Mouse (Mus musculus): ENCODE measurements around the gene Aqp1. TPM values are rescaled to one million over a fixed set of nuclear protein-coding genes. Genes with fewer than 3 reads are reported as not detected.
A peak's percentile ranks its signal among the peaks of the same experiment; 100 is the strongest.

Aqp1 gene
- polyA plus RNA-seq, 1 experiment, result 2.0 TPM

GRCm38 (mm10) chr6:55354456-55355117 lies 18.4 kb downstream of the Aqp1 start:
- 79% methylated on average over 4 of the region's 4 CpGs for WGBS
- TF ChIP-seq CTCF (IDR thresholded peaks at IDR 0.05; ENCODE audit: borderline replicate concordance, insufficient read depth, low read depth, low read length) (no peak), POLR2A (IDR thresholded peaks at IDR 0.05; ENCODE audit: borderline replicate concordance, insufficient read depth, low read length) (no peak)
- Histone ChIP-seq H3K27ac (ENCODE audit: insufficient read depth, low read length) (no peak overlapping the region), H3K4me3 (replicated peaks; ENCODE audit: insufficient read depth, low read depth, low read length) (no peak overlapping the region), H3K27me3 (ENCODE audit: control insufficient read depth, insufficient read depth, low read length) (no peaks in the 10 kb centered on the region), H3K4me1 (ENCODE audit: control insufficient read depth, insufficient read depth, low read length) (no peaks in the 10 kb centered on the region)
- DNase-seq, result no peak

- Histone ChIP-seq H3K4me1 (ENCODE audit: control insufficient read depth, insufficient read depth, low read length) (no peaks in the 10 kb centered on the region), H3K27me3 (ENCODE audit: control insufficient read depth, insufficient read depth, low read length) (no peaks in the 10 kb centered on the region), H3K27ac (ENCODE audit: insufficient read depth, low read length) (no peak overlapping the region), H3K4me3 (replicated peaks; ENCODE audit: insufficient read depth, low read depth, low read length) (no peak overlapping the region)
- no peak for DNase-seq
- 88% methylated on average over 7 of the region's 7 CpGs for WGBS
- TF ChIP-seq POLR2A (IDR thresholded peaks at IDR 0.05; ENCODE audit: borderline replicate concordance, insufficient read depth, low read length), result no peak
- TF ChIP-seq CTCF (IDR thresholded peaks at IDR 0.05; ENCODE audit: borderline replicate concordance, insufficient read depth, low read depth, low read length), result no peak
Measured at GRCm38 (mm10) chr6:55355575-55355974, 19.3 kb downstream of the Aqp1 start.

- Histone ChIP-seq H3K27me3 (ENCODE audit: control insufficient read depth, insufficient read depth, low read length) (no peaks in the 10 kb centered on the region), H3K27ac (ENCODE audit: insufficient read depth, low read length) (no peak overlapping the region), H3K4me1 (ENCODE audit: control insufficient read depth, insufficient read depth, low read length) (no peaks in the 10 kb centered on the region), H3K4me3 (replicated peaks; ENCODE audit: insufficient read depth, low read depth, low read length) (no peak overlapping the region)
- DNase-seq, result no peak
- TF ChIP-seq CTCF (IDR thresholded peaks at IDR 0.05; ENCODE audit: borderline replicate concordance, insufficient read depth, low read depth, low read length) (no peak), POLR2A (IDR thresholded peaks at IDR 0.05; ENCODE audit: borderline replicate concordance, insufficient read depth, low read length) (no peak)
- 65% methylated on average over 5 of the region's 5 CpGs for WGBS
Measured at GRCm38 (mm10) chr6:55356017-55356703, 19.9 kb downstream of the Aqp1 start.

- 41% methylated on average over 5 of the region's 5 CpGs for WGBS
Measured at GRCm38 (mm10) chr6:55356976-55357635, 20.9 kb downstream of the Aqp1 start.

GRCm38 (mm10) chr6:55357636-55358031 lies 21.4 kb downstream of the Aqp1 start:
- TF ChIP-seq CTCF (IDR thresholded peaks at IDR 0.05; ENCODE audit: borderline replicate concordance, insufficient read depth, low read depth, low read length), result no peak
- no peak for TF ChIP-seq POLR2A (IDR thresholded peaks at IDR 0.05; ENCODE audit: borderline replicate concordance, insufficient read depth, low read length)
- no peak overlapping the region for H3K27ac ChIP-seq (ENCODE audit: insufficient read depth, low read length)
- WGBS, result 36% methylated on average over 6 of the region's 6 CpGs
- no peaks in the 10 kb centered on the region for H3K4me1 ChIP-seq (ENCODE audit: control insufficient read depth, insufficient read depth, low read length)
- no peak overlapping the region for H3K4me3 ChIP-seq (replicated peaks; ENCODE audit: insufficient read depth, low read depth, low read length)
- H3K27me3 ChIP-seq (ENCODE audit: control insufficient read depth, insufficient read depth, low read length), result no peaks in the 10 kb centered on the region
- DNase-seq, result no peak

More at GRCm38 (mm10) chr6:55356976-55357635, 20.9 kb downstream of the Aqp1 start:
- no peak overlapping the region for H3K4me3 ChIP-seq (replicated peaks; ENCODE audit: insufficient read depth, low read depth, low read length)
- no peak for TF ChIP-seq CTCF (IDR thresholded peaks at IDR 0.05; ENCODE audit: borderline replicate concordance, insufficient read depth, low read depth, low read length)
- no peak for TF ChIP-seq POLR2A (IDR thresholded peaks at IDR 0.05; ENCODE audit: borderline replicate concordance, insufficient read depth, low read length)
- H3K4me1 ChIP-seq (ENCODE audit: control insufficient read depth, insufficient read depth, low read length), result no peaks in the 10 kb centered on the region
- no peaks in the 10 kb centered on the region for H3K27me3 ChIP-seq (ENCODE audit: control insufficient read depth, insufficient read depth, low read length)
- no peak for DNase-seq
- H3K27ac ChIP-seq (ENCODE audit: insufficient read depth, low read length), result no peak overlapping the region

GRCm38 (mm10) chr6:55358731-55359143 lies 22.5 kb downstream of the Aqp1 start:
- no peak for TF ChIP-seq POLR2A (IDR thresholded peaks at IDR 0.05; ENCODE audit: borderline replicate concordance, insufficient read depth, low read length)
- peak; percentile 65; the same call in 1 of the 2 replicates for TF ChIP-seq CTCF (IDR thresholded peaks at IDR 0.05; ENCODE audit: borderline replicate concordance, insufficient read depth, low read depth, low read length)
- 35% methylated on average over 2 of the region's 2 CpGs for WGBS
- no peak overlapping the region for H3K4me3 ChIP-seq (replicated peaks; ENCODE audit: insufficient read depth, low read depth, low read length)
- H3K27me3 ChIP-seq (ENCODE audit: control insufficient read depth, insufficient read depth, low read length), result no peaks in the 10 kb centered on the region
- DNase-seq, result peak in 1 of 2 experiments; percentile 6
- no peaks in the 10 kb centered on the region for H3K4me1 ChIP-seq (ENCODE audit: control insufficient read depth, insufficient read depth, low read length)
- no peak overlapping the region for H3K27ac ChIP-seq (ENCODE audit: insufficient read depth, low read length)

- WGBS, result 79% methylated on average over 1 of the region's 1 CpGs
- no peak for TF ChIP-seq POLR2A (IDR thresholded peaks at IDR 0.05; ENCODE audit: borderline replicate concordance, insufficient read depth, low read length)
- TF ChIP-seq CTCF (IDR thresholded peaks at IDR 0.05; ENCODE audit: borderline replicate concordance, insufficient read depth, low read depth, low read length), result no peak
- no peak for DNase-seq
Measured at GRCm38 (mm10) chr6:55362663-55363062, 26.4 kb downstream of the Aqp1 start.

More at GRCm38 (mm10) chr6:55362663-55363062, 26.4 kb downstream of the Aqp1 start:
- H3K27me3 ChIP-seq (ENCODE audit: control insufficient read depth, insufficient read depth, low read length), result no peaks in the 10 kb centered on the region
- no peak overlapping the region for H3K27ac ChIP-seq (ENCODE audit: insufficient read depth, low read length)
- no peaks in the 10 kb centered on the region for H3K4me1 ChIP-seq (ENCODE audit: control insufficient read depth, insufficient read depth, low read length)
- no peak overlapping the region for H3K4me3 ChIP-seq (replicated peaks; ENCODE audit: insufficient read depth, low read depth, low read length)
